Mouse (Mus musculus) olfactory bulb, adult 2 months (tissue): Measurements from ENCODE around the gene Cnp.

ENCODE experiments used
- CTCF ChIP-seq: fragments of 200-500 bp; IDR thresholded peaks from 2 replicates; pipeline ENCODE4 v1.5.1; 2012; ENCODE audit warnings: low read depth, mild to moderate bottlenecking, low read length, moderate library complexity; ENCODE audit not compliant: insufficient read depth
- POLR2A ChIP-seq: fragments of 200-500 bp; IDR thresholded peaks from 2 replicates; pipeline ENCODE4 v1.6.1; 2012; ENCODE audit warnings: mild to moderate bottlenecking, low read depth, low read length, moderate library complexity; ENCODE audit not compliant: insufficient read depth

GRCm38 (mm10) chr11:100594608-100595007 lies 19.9 kb downstream of the Cnp start:
- TF ChIP-seq POLR2A (no peak), CTCF (no peak)
